Mouse (Mus musculus) kidney, postnatal 10 days (tissue): ENCODE measurements around the gene Gm7534.
"Not testable (repeated sequence)": the region's sequence is repeated elsewhere in the genome, so short reads cannot be mapped to it uniquely, and the experiment has no call there.

ENCODE experiments used
- DNase-seq: peaks from one replicate; pipeline ENCODE4 v3.0.0; 2021; ENCODE audit warnings: mixed read lengths

Gene Gm7534

DNA sequence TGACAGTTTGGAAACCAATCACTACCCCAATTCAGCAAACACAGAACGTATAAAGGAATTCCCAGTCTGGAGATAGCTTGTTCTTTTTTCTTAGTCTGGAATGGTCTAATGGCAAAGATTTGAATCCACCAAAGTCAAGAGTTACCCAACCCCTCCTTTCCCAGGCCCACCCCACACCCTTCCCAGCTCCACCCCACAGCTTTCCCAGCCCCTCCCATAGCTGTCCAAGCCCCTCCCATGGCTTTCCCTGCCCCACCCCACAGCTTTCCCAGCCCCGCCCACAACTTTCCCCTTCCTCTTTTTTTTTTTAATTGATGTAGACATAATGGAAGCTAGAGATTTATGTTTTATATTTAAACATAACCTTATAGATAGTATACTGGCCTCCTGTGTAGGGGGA is 3.4 kb downstream of the Gm7534 start:
- DNase-seq = no peak

DNA sequence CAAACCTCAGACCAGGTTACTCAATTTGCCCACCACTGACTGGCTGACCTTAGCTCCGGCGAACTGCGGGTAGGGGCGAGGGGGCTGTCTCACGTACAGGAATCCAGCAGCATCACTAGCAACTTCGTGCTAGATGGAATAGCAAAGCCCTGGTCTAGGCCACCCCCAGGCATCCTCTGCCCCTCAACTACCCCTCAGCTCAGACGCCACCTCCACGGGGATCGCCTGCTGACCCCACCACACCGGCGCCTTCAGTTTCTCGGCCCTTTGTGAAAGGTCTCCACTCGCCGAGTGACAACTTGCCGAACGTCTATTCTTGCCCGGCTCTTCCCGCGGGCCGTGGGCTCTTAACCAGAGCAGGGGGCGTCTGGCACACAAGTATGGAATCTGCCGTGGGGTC is 16.5 kb downstream of the Gm7534 start:
- no peak for DNase-seq

DNA sequence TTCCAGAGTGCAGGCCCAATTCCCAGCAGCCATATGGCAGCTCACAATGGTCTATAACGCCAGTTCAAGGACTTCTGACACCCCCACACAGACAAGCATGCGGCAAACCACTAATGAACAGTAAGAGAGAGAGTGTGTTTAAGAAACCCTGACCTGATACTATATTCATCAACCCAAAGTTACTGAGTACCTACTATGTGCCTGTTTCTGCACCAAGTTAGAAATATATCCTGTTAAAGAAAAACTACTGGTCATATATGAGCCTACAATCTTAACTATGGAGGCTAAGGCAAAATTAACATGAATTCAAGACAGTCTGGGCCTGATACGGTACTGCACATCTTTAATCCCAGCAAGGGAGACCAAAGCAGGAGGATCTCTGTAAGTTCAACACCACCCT is 17.2 kb downstream of the Gm7534 start:
- DNase-seq = no peak

DNA sequence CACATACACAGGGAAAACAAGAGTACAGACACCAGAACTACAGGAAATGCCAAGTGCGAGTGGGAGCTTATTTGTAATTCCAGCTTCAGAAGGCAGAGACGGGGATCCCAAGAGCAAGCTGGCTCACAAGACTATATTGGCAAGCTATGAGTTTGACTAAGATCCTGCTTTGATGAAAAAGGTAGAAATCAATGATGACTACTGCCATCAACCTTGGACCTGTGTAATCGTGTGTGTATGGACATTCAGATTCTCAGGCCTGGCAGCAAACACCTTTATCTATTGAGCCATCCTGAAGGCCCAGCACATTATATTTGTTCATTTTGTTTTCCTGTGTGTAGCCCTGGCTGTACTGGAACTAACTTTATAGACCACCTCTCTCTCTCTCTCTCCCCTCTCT is 19.1 kb downstream of the Gm7534 start:
- DNase-seq = no peak

DNA sequence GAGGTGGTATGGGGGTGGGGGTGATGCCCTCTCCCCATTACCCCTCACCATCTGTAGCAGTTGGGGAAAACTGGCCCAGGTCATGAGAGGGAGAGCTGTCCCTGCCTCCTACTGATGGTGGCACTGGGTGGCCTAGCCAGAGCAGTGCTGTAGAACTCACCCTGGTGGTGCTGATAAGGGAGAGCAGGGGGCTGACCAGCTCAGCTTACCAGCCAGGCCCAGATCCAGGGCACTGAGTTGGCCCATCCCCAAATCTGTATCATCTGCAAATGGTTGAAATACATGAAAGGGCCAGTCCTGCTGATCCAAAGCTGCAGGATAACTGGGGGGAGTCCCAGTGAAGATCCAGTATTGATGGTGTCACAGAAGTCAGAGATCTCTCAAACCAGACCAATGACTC is 21.0 kb downstream of the Gm7534 start:
- no peak for DNase-seq

DNA sequence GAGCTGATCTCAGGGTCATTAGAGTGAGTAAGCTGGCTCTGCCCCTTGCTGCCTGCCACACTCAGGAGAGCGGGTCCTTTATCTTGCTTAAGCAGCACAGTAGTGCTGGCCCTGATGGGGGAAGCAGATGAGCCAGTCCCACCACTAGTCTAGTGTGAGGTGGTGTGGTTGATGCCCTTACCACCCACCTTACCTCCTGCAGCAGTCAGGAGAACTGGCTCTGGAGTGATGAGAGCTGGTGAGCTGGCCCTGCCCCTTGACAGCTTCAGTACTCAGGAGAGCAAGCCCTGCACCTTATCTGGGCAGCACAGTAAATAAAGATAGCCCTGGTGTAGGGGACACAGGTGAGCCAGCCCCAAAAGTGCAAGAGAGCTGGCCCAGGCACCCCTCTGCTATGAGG is 21.7 kb downstream of the Gm7534 start:
- no peak for DNase-seq

DNA sequence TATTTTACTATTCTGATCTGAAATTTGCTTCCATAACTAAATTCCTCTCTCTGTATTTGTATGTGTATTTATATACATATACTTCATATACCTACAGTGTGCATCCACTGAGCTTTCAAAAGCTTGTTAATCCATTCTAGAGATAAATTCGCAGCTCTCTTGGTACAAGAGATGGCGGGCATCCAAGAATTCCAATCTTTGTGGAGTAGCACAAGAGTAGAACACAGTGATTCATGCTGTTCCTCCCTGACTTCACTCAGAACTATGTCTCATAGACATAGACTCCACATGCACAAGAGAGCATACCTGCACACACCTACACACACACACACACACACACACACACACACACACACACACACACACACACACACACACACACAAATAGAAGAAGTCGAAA is 30.4 kb downstream of the Gm7534 start:
- DNase-seq = no peak

DNA sequence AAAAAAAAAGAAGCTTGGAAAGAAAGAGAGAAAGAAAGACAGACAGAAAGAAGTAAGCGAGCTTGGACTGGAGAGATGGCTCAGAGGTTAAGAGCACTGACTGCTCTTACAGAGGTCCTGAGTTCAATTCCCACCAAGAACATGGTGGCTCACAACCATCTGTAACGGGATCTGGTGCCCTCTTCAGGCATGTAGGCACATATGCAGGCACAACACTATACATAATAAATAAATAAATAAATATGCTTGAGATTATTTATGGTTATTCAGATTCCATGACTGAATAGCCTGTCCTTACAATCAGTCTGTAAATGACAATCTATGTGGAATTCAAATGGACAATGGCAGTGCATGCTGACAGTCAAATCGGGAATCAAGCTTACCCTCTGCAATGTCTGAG is 35.9 kb downstream of the Gm7534 start:
- no peak for DNase-seq

DNA sequence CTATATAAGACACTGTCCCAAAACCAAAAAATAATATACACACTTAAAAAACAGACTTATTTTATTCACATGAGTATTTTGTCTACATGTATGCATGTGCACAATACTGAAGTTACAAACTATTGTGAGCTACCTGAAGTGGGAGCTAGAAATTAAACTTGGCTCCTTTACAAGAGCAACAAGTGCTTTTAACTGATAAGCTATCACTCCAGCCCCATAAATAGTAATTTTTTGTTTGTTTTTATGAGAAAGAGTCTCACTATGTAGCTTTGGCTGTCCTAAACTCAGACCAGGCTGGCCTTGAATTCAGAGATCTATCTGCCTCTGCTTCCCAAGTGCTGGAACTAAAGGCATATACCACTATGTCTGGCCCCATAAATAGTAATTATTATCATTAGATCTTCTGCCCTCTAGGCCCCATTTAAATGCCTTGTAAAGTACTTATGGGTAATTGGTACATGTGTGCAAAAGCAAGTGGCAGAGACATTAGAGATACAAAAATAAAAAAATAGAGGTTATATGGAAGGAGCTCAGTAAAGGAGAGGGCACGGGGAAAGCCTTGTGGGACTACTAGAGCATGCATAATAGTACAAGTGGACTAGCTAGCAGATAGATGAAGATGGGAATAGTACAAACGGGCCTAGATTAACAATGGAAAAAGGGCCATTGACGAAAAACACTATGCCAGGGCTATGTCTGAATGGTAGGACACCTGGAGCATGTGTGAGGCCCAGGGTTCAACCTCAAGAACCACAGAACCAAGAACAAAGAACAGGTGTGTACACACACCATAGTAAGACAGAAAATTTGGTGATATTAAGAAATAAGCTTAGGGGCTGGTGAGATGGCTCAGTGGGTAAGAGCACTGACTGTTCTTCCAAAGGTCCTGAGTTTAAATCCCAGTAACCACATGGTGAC is 37.0 kb downstream of the Gm7534 start:
- no peak for DNase-seq

DNA sequence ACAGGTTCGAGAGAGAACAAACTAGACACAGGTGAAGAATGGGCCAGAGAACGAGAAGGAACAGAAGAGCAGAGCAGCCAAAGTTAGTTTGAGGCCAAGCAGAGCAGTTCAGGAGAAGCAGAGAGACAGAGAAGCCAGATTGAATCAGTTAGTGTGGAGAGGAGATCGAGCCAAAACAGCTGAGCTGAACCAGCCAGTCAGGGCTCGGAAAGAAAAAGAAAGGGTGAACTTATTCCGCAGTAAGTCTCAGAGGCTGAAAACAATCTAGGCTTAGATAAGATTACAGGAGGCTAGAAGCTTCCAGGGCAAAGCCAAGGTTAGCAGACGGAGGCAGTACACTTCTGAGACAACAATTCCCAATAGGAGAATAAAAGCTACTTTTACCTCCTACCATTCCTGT is 37.8 kb downstream of the Gm7534 start:
- DNase-seq = no peak

DNA sequence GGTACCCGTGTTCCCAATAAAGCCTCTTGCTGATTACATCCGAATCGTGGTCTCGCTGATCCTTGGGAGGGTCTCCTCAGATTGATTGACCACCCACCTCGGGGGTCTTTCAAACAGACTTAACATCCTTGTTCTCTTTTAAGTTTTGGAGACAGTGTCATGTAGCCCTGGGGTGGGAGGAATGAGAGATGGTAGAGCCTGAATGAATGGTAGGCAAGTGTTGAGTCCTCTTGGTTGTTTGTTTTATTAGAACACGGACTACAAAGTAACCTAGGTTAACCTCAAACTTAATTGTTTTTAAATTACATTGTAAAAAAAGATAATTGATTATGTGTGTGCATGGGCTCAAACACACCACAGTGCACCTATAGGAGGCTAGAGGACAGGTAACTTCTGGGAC is 38.2 kb downstream of the Gm7534 start:
- no peak for DNase-seq

DNA sequence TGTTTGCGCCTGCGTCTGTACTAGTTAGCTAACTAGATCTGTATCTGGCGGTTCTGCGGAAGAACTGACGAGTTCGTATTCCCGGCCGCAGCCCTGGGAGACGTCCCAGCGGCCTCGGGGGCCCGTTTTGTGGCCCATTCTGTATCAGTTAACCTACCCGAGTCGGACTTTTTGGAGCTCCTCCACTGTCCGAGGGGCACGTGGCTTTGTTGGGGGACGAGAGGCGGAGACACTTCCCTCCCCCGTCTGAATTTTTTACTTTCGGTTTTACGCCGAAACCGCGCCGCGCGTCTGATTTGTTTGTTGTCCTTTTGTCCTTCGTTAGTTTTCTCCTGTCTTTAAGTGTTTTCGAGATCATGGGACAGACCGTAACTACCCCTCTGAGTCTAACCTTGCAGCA is 42.7 kb downstream of the Gm7534 start:
- peak; percentile 49 for DNase-seq

DNA sequence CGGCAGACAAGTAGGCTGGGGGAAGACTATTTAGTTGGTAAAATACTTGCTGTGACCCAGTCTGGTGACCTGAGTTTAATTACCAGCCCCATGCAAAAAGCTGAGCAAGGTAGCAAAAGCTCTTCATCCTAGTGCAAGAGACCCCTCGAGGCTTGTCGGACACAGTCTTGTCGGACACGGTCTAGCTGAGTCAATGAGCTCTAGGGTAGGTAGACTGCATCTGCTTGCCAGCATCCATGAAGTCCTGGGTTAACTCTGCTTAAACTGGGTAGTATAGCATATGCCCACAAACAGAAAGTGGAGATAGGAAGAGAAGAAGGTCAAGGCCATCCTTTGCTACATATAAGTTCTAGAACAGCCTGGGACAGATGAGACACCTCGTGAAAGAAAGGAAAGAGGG is 44.0 kb downstream of the Gm7534 start:
- DNase-seq = no peak

DNA sequence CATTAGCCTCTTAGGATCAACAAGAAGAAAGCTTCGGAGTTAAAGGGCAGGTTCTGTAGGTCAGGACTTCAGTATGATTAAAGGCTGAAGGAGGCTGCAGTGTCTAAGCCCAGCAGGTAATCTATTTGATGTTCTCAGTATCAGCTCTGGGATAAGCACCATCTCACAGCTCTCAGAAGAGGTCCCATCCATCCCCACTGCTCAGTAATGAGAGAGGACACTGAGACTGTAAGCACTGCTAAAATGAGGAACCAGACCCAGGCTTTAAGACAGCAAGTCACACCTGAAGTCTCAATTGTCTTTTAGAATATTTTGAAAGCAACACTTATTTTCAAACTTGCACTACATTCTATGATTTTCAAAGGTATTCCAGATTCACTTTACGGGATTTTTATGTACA is 45.2 kb downstream of the Gm7534 start:
- DNase-seq = no peak

DNA sequence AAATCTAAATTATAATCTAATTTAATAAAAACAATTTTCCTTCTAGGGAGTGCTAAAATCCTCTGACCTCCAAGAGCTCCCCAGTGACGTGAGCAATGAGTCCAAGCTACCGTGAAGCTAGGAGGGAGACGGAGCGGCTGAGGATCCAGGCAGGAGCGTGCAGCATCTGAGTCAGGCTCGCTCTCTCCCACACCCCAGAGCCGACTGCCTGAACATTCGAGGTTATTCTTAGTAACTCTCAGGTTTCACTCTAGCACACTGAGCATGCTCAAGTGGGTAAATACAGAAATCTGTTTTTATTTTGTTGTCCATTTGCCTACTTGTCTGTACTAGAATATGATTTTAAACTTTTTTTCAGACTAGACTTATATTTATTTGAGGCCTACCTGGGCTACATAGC is 46.1 kb downstream of the Gm7534 start:
- no peak for DNase-seq

DNA sequence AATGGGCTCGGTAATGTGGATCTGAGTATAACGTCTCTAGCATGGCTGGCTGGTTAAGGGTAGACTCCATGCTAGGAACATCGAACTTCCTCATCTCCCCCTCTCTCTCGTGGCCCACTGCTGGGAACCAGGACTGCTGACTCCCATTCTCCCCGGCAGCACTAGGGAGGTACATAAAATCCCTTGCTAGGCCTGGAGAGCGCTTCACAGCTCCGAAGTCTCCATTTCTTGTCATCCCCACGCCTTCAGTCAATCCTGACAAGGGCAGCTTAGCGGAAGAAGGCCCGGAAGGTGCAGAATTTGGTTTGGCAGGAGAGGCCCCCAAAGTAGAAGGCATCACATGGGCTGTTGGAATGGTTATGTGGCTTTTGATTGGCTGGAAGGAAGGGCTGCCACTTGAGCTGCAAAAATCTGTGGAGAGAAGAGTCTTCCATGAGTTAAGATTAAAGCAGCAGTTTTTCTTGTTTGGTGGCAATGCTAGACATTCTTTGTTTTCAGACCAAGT is 46.8 kb downstream of the Gm7534 start:
- DNase-seq = no peak

DNA sequence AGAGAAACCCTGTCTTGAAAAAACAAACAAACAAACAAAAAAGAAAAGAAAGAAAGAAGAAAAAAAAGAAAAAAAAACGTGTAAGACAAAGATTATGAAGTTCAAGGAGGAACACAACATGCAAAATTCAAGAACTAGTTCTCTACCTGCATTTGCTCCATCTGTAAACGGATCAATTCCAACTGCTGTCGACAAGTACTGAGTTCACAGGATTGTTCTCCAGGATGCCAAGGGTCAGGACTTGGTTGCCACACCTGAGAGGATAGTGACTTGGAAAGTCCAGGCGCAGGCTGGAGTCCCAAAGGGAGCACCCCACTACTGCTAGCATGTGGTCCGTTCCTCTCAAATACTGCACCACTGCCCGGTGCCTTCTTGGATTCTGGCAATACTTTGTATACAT is 47.3 kb downstream of the Gm7534 start:
- no peak for DNase-seq

DNA sequence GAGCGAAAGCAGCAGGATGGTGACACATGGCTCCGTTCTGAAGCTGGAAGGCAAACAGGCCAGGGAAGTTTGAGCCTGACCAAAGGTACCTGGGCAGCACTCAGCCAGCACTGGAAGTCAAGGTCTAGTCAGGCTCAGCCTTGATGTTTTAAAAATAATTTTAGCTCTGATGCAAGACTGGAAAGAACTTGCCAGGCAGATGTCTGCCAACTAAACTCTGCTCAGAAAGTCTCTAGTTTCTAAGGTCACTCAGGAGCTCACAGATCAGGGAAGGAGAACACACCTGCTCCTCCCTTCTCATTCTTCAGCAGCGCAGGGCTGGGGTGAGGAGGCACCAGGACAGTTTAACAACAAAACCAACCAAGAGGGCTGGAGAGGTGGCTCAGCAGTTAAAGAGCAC is 48.5 kb downstream of the Gm7534 start:
- no peak for DNase-seq

DNA sequence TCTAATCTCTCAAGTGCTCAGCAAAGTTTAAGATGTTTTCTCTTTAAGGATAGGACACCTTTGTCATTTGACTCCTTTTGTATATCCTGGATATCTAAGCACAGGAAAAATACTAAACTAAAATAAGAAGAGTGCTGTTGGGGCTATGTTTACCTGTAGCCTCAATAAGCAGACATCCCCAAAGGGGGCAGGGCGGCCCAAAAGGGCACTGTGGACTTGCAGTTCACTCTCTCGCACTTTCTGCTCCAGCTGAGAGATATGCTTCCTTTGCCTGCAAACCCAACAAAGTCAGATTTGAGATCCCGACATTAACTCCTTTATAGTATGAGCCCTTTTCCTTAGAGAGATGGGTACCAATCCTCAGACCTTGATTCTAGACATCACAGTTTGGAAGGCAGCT is 49.1 kb downstream of the Gm7534 start:
- no peak for DNase-seq

DNA sequence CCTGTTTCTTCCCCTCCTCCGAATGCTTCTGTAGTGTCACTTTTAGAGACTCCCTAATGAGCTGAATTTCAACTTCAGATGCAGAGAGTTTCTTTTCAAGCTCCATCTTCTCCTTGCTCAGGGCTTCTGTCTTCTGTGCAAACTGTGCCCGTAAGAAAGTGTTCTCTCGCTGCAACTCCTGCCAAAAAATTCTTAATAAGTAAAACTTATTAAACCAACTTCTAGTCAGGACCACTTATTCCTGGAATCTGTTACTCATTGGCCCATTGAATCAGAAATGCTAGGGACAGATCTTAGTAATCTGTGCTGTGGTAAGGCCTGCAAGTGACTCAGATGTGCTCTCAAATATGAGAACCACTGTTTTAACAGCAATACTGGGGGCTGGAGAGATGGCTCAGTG is 50.7 kb downstream of the Gm7534 start:
- no peak for DNase-seq

DNA sequence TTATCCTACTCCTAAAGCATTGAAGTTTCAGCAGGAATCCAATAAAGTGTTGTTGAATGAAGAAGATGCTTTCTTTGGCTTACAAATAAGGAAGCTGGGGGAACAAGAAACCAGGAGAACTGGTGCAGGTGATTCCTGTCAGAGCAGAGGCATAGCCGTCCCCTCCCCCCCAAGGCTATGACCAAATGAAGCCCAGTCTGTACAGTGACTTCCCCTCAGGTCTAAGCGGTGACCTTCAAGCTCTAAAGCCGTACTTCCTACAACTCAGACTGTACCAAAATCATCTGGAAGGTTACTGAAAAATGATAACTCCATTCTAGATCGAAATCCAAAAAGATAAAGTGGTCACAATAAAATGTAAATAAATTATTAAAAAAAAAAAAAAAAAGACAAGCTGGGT is 53.4 kb downstream of the Gm7534 start:
- no peak for DNase-seq

DNA sequence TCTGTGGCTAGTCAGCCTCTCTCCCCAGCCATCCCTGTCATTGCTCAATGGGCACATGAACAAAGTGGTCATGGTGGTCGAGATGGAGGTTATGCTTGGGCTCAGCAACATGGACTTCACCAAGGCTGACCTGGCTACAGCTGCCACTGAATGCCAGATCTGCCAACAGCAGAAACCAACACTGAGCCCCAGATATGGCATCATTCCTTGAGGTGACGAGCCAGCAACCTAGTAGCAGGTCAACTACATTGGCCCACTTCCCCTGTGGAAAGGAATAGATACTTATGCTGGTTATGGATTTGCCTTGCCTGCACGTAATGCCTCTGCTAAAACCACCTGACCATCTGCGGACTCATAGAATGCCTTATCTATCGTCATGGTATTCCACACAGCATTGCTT is 58.5 kb downstream of the Gm7534 start:
- DNase-seq = not testable (repeated sequence)
